Mouse (Mus musculus) embryonic facial prominence, embryonic 12.5 days (tissue): ENCODE measurements around the gene Mob3b. TPM values are rescaled to one million over a fixed set of nuclear protein-coding genes. Genes with fewer than 3 reads are reported as not detected.

ENCODE experiments used
- ATAC-seq: fragments of 200-750 bp; cut with Nextera tagmentation; 2 replicates; pipeline ENCODE4 v1.8.0; 2017; ENCODE audit not compliant: insufficient number of reproducible peaks, insufficient read depth, low FRiP score, low TSS enrichment
- H3K27ac ChIP-seq: fragments of 300-500 bp; sonication (generic); 2 replicates; pipeline ENCODE4 v1.5.1; 2016; ENCODE audit warnings: mild to moderate bottlenecking
- H3K27me3 ChIP-seq: fragments of 300-500 bp; sonication (generic); 2 replicates; pipeline ENCODE4 v1.6.1; 2016; ENCODE audit warnings: mild to moderate bottlenecking, moderate library complexity
- H3K36me3 ChIP-seq: fragments of 300-500 bp; sonication (generic); 2 replicates; pipeline ENCODE4 v1.6.1; 2016; ENCODE audit warnings: mild to moderate bottlenecking
- H3K4me1 ChIP-seq: fragments of 300-500 bp; sonication (generic); 2 replicates; pipeline ENCODE4 v1.6.1; 2016
- H3K4me2 ChIP-seq: fragments of 300-500 bp; sonication (generic); replicated peaks from 2 replicates; pipeline ENCODE4 v1.6.1; 2016; ENCODE audit warnings: mild to moderate bottlenecking, moderate library complexity
- H3K4me3 ChIP-seq: fragments of 300-500 bp; sonication (generic); 2 replicates; pipeline ENCODE4 v1.5.1; 2016; ENCODE audit warnings: mild to moderate bottlenecking
- H3K9ac ChIP-seq: fragments of 300-500 bp; sonication (generic); 2 replicates; pipeline ENCODE4 v1.6.1; 2016; ENCODE audit warnings: mild to moderate bottlenecking, moderate library complexity
- H3K9me3 ChIP-seq: fragments of 300-500 bp; sonication (generic); 2 replicates; pipeline ENCODE4 v1.6.1; 2016; ENCODE audit warnings: mild to moderate bottlenecking, moderate library complexity
- WGBS: fragments of 180-500 bp; shearing (Covaris S2); methylation state at CpG from one replicate; pipeline ENCODE4 v1.1.7; 2016; 5-methylcytosine and 5-hydroxymethylcytosine counted together
- polyA plus RNA-seq: library from polyadenylated mRNA; unstranded; fragments of >200 nt; fragmentation: Nextera tagmentation; extraction: Ambion mirVana; gene quantifications from 2 replicates; pipeline ENCODE4 v1.2.1, GENCODE M21; 2016

Gene Mob3b
- polyA plus RNA-seq, 1 experiment from 2014 or later, result 16.6 TPM

GRCm38 (mm10) chr4:35089321-35090316 lies 67.7 kb downstream of the Mob3b start:
- H3K36me3 ChIP-seq, result no peaks in the 10 kb centered on the region
- H3K9me3 ChIP-seq, result no peaks in the 10 kb centered on the region
- H3K4me3 ChIP-seq, result no peak overlapping the region
- H3K27ac ChIP-seq, result no peak overlapping the region
- H3K4me1 ChIP-seq, result peaks cover 14% of the 10 kb centered on the region; the same call in 1 of the 2 replicates
- no peak for ATAC-seq
- no peak overlapping the region for H3K9ac ChIP-seq
- WGBS, result 72% methylated on average over 14 of the region's 14 CpGs
- no peak overlapping the region for H3K4me2 ChIP-seq
- H3K27me3 ChIP-seq, result no peaks in the 10 kb centered on the region

DNA sequence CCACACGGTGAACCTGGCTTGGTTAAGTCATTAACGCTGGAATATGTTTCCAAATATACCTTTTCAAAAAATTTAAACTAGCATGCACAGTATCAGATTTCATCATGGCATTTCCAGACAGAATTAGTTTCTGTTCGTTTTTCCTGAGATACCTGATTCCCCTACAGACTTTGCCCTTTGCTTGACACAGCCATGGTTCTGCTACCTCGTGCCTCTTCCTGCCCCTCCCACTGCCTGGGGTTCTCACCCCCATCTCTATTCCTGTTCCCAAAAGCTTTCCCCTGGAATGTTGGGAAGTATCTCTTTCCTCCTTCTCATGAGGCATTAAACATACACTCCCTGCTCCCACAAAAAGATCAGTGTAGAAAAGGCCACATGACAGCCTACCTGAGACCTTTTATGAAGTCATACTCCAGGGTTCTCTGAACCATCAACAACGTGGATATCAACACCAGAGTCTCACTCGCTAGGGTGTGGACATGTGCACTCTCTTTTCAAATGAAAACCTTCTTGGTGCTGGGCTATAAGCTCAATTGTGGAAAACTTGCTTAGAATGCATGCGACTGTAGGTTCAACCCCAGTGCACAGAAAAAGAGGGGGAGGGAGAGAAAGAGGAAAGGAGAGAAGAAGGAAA lies 71.1 kb downstream of the Mob3b start:
- Histone ChIP-seq H3K4me3 (no peak overlapping the region), H3K4me2 (no peak overlapping the region), H3K9me3 (no peaks in the 10 kb centered on the region), H3K36me3 (no peaks in the 10 kb centered on the region), H3K9ac (no peak overlapping the region), H3K27ac (no peak overlapping the region), H3K27me3 (no peaks in the 10 kb centered on the region), H3K4me1 (peaks cover 17% of the 10 kb centered on the region; the same call in 1 of the 2 replicates)
- ATAC-seq, result no peak
- WGBS, result 49% methylated on average over 7 of the region's 7 CpGs

GRCm38 (mm10) chr4:35084060-35084459 lies 73.2 kb downstream of the Mob3b start:
- H3K4me1 ChIP-seq, result peaks cover 17% of the 10 kb centered on the region; the same call in 1 of the 2 replicates
- H3K4me3 ChIP-seq, result no peak overlapping the region
- H3K4me2 ChIP-seq, result no peak overlapping the region
- WGBS, result 79% methylated on average over 8 of the region's 8 CpGs
- no peak overlapping the region for H3K9ac ChIP-seq
- no peak overlapping the region for H3K27ac ChIP-seq
- no peaks in the 10 kb centered on the region for H3K9me3 ChIP-seq
- H3K36me3 ChIP-seq, result no peaks in the 10 kb centered on the region
- no peaks in the 10 kb centered on the region for H3K27me3 ChIP-seq
- ATAC-seq, result no peak

DNA sequence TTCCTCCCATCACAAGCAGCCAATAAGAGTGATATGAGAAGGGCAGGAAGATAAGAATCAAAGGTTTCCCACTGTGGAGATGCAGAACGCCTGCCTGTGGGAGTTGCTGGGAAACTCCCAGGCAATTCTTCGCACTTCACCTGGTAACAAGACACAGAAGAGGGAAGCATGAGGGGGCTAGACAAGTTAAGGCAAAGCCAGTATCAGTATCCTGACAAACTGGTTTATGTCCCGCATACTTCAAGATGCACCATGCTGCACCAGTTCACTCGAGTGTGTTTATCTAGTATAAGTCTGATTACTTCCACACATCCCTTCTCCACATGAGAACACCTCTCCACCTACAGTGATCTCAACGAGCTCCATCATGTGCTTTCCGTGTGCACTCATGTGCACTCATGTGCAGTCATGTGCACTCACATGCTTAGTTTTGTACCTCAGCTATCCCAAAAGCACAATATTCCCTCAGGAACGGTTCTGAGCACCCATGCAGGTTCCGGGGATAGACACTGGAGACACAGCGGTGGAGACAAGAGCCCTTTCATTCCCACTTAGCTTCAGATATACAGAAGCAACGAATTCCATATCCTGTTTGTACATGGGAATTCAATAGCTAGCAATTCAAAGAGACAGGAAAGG lies 74.7 kb downstream of the Mob3b start:
- ATAC-seq, result no peak
- 79% methylated on average over 10 of the region's 10 CpGs for WGBS

DNA sequence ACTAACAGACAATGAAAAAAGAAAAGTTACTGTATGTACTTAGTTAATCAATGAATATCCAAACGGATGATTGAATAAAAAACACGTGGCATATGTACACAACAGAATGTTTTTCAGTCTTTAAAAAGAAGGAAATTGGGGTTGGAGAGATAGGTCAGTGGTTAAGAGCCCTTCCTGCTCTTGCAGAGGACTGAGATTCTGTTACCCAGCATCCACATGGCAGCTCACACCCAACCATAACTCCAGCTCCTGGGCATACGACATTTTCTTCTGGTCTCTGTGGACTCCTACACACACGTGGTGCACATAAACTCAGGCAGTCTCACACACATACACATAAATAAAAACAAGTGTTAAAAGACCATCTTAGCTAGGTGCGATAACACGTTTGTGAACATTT lies 77.0 kb downstream of the Mob3b start:
- no peak for ATAC-seq
- Histone ChIP-seq H3K36me3 (0 out of 2 replicates have a peak, but pooled peaks cover 4% of the 10 kb centered on the region), H3K4me2 (no peak overlapping the region), H3K4me1 (peaks cover 6% of the 10 kb centered on the region; the same call in 1 of the 2 replicates), H3K27ac (no peak overlapping the region), H3K9me3 (no peaks in the 10 kb centered on the region), H3K4me3 (no peak overlapping the region), H3K9ac (no peak overlapping the region), H3K27me3 (no peaks in the 10 kb centered on the region)
- WGBS, result 87% methylated on average over 6 of the region's 6 CpGs

More for the DNA sequence above, 74.7 kb downstream of the Mob3b start:
- no peak overlapping the region for H3K4me2 ChIP-seq
- H3K27me3 ChIP-seq, result no peaks in the 10 kb centered on the region
- no peak overlapping the region for H3K9ac ChIP-seq
- peaks cover 17% of the 10 kb centered on the region; the same call in 1 of the 2 replicates for H3K4me1 ChIP-seq
- no peak overlapping the region for H3K4me3 ChIP-seq
- H3K27ac ChIP-seq, result no peak overlapping the region
- H3K9me3 ChIP-seq, result no peaks in the 10 kb centered on the region
- 0 out of 2 replicates have a peak, but pooled peaks cover 4% of the 10 kb centered on the region for H3K36me3 ChIP-seq

DNA sequence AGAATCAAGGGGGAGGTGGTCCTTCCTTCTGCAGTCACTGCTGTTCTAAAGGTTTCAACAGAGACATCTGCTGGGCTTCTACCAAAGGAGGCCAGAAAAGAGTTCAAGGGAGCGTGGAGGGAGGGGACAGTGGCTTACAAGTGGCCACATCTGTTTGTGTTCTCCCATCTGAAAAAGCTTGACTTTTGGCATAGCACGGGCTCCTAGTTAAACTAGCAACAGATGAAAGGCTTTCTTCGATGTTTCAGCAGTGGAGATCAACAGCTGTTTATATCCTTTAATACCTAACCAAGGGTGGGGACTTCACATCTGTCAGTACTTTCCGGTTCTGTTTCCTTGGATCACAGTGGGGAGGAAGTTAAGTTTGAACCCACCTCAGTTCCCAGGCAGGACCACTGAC lies 88.5 kb downstream of the Mob3b start:
- no peaks in the 10 kb centered on the region for H3K9me3 ChIP-seq
- no peaks in the 10 kb centered on the region for H3K27me3 ChIP-seq
- no peak overlapping the region for H3K27ac ChIP-seq
- peaks cover 19% of the 10 kb centered on the region for H3K4me1 ChIP-seq
- no peak overlapping the region for H3K9ac ChIP-seq
- no peak overlapping the region for H3K4me3 ChIP-seq
- H3K4me2 ChIP-seq, result no peak overlapping the region
- no peak for ATAC-seq
- WGBS, result 38% methylated on average over 4 of the region's 4 CpGs
- no peaks in the 10 kb centered on the region for H3K36me3 ChIP-seq

- H3K9ac ChIP-seq, result no peak overlapping the region
- WGBS, result 59% methylated on average over 4 of the region's 4 CpGs
- H3K27me3 ChIP-seq, result no peaks in the 10 kb centered on the region
- H3K9me3 ChIP-seq, result no peaks in the 10 kb centered on the region
- no peak overlapping the region for H3K4me3 ChIP-seq
- H3K4me2 ChIP-seq, result no peak overlapping the region
- peaks cover 21% of the 10 kb centered on the region for H3K4me1 ChIP-seq
- H3K36me3 ChIP-seq, result no peaks in the 10 kb centered on the region
- no peak overlapping the region for H3K27ac ChIP-seq
- no peak for ATAC-seq
Measured at GRCm38 (mm10) chr4:35066163-35066562, 91.1 kb downstream of the Mob3b start.

- no peaks in the 10 kb centered on the region for H3K36me3 ChIP-seq
- no peak overlapping the region for H3K27ac ChIP-seq
- no peak; the same call in 1 of the 2 replicates for ATAC-seq
- WGBS, result 32% methylated on average over 15 of the region's 15 CpGs
- no peaks in the 10 kb centered on the region for H3K9me3 ChIP-seq
- no peaks in the 10 kb centered on the region for H3K27me3 ChIP-seq
- no peak overlapping the region for H3K9ac ChIP-seq
- no peak overlapping the region for H3K4me3 ChIP-seq
- peaks cover 21% of the 10 kb centered on the region for H3K4me1 ChIP-seq
- H3K4me2 ChIP-seq, result no peak overlapping the region
Measured at GRCm38 (mm10) chr4:35065075-35065838, 92.0 kb downstream of the Mob3b start.

- no peaks in the 10 kb centered on the region for H3K9me3 ChIP-seq
- no peak overlapping the region for H3K4me2 ChIP-seq
- H3K36me3 ChIP-seq, result no peaks in the 10 kb centered on the region
- H3K4me1 ChIP-seq, result peaks cover 16% of the 10 kb centered on the region
- no peak overlapping the region for H3K27ac ChIP-seq
- WGBS, result 49% methylated on average over 7 of the region's 7 CpGs
- no peak for ATAC-seq
- no peak overlapping the region for H3K9ac ChIP-seq
- no peaks in the 10 kb centered on the region for H3K27me3 ChIP-seq
- no peak overlapping the region for H3K4me3 ChIP-seq
Measured at GRCm38 (mm10) chr4:35063146-35063719, 94.1 kb downstream of the Mob3b start.

DNA sequence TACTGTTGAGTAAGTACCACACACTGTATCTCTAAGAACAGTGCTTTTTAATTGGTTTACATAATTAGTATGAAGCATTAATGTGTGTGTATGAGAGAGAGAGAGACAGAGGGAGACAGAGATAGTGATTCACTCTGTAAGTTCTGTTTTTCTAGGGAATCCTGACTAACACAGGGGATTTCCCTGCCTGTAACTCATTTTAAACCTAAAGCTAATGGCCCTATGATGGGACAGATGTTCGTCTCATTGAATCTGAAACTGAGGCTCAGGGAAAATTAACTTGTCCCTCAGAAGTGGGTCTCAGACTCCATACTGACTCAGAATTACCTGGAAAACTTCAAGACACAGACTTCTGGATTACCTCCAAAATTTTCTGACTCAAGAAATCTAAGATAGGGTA lies 96.3 kb downstream of the Mob3b start:
- H3K4me3 ChIP-seq, result no peak overlapping the region
- H3K27ac ChIP-seq, result no peak overlapping the region
- no peaks in the 10 kb centered on the region for H3K36me3 ChIP-seq
- H3K4me2 ChIP-seq, result no peak overlapping the region
- H3K4me1 ChIP-seq, result peaks cover 15% of the 10 kb centered on the region
- 60% methylated on average over 1 of the region's 1 CpGs for WGBS
- H3K9me3 ChIP-seq, result no peaks in the 10 kb centered on the region
- H3K27me3 ChIP-seq, result no peaks in the 10 kb centered on the region
- ATAC-seq, result no peak
- H3K9ac ChIP-seq, result no peak overlapping the region

DNA sequence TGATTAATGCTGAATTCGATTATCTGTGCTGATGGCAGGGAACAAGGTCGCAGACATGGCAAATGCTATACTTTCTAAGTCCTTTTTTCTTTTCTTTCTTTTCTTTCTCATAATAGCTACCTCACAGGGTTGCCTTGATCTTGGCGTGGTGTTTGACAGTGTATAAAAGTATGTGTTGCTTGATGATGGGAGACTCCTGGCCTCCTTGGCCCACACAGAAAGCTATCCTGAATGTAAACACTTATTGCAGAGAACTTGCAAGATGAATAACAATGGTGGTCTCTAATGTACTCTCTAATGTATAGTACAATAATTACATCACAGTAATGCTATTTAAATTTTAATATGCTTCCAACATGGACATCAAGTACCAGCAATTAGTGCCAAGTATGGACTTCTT lies 96.9 kb downstream of the Mob3b start:
- Histone ChIP-seq H3K4me1 (peaks cover 14% of the 10 kb centered on the region), H3K4me3 (no peak overlapping the region), H3K27ac (no peak overlapping the region), H3K4me2 (no peak overlapping the region), H3K36me3 (no peaks in the 10 kb centered on the region), H3K9ac (no peak overlapping the region), H3K27me3 (no peaks in the 10 kb centered on the region), H3K9me3 (no peaks in the 10 kb centered on the region)
- 90% methylated on average over 3 of the region's 3 CpGs for WGBS
- ATAC-seq, result no peak
